Mouse (Mus musculus) layer of hippocampus, postnatal 14 days (tissue): ENCODE data around the gene 4930578C19Rik. TPM values are rescaled to one million over a fixed set of nuclear protein-coding genes. Genes with fewer than 3 reads are reported as not detected.
"Not testable (repeated sequence)": the region's sequence is repeated elsewhere in the genome, so short reads cannot be mapped to it uniquely, and the experiment has no call there.

Experiments used
- DNase-seq, 2 experiments: peaks; one replicate each; pipeline ENCODE4 v3.0.0; 2021 to 2022; ENCODE audit warnings: low spot score in 2 of 2, mixed read lengths in 1 of 2
- long read RNA-seq, 2 experiments: library from polyadenylated mRNA; stranded (forward); transcript quantifications; one replicate each; pipeline ENCODE4 v2.0.0; 2021
- total RNA-seq, 2 experiments: library from RNA; stranded (reverse); gene quantifications; 2 replicates each; pipeline ENCODE4 v1.2.3; 2021

Gene 4930578C19Rik
- total RNA-seq: 1 to 10 TPM; 1.9 to 2.2 TPM
- long read RNA-seq, experiment 1, partial matches to known transcripts: 1 of 1 reads
- long read RNA-seq, experiment 1, other reads (novel, unspliced or antisense): 0 of 1 reads
- long read RNA-seq, experiment 2: 0 reads

- DNase-seq: no peak
Observed at GRCm38 (mm10) chrX:18461198-18461601, at the start of gene 4930578C19Rik. Gene 4930578C19Rik, minus strand, starts transcription at chrX:18461397.

GRCm38 (mm10) chrX:18467690-18468089 is 6.5 kb upstream of the 4930578C19Rik start:
- no peak for DNase-seq

- DNase-seq: no peak
Observed at GRCm38 (mm10) chrX:18462879-18463278, 1.7 kb upstream of the 4930578C19Rik start.

- DNase-seq: peak; percentile 13 to 49
Observed at GRCm38 (mm10) chrX:18451559-18451958, 9.6 kb downstream of the 4930578C19Rik start.

GRCm38 (mm10) chrX:18442066-18442465 is 19.1 kb downstream of the 4930578C19Rik start:
- DNase-seq: peak; percentile 47 to 73

- DNase-seq: no peak
Observed at GRCm38 (mm10) chrX:18425451-18425850, 35.7 kb downstream of the 4930578C19Rik start.

- DNase-seq: no peak
Observed at GRCm38 (mm10) chrX:18423206-18423605, 38.0 kb downstream of the 4930578C19Rik start.

- no peak for DNase-seq
Observed at GRCm38 (mm10) chrX:18420161-18420784, 40.9 kb downstream of the 4930578C19Rik start.

GRCm38 (mm10) chrX:18418977-18419376 is 42.2 kb downstream of the 4930578C19Rik start:
- DNase-seq: no peak

GRCm38 (mm10) chrX:18414560-18414959 is 46.6 kb downstream of the 4930578C19Rik start:
- DNase-seq: no peak

- DNase-seq: no peak
Observed at GRCm38 (mm10) chrX:18411071-18411840, 49.9 kb downstream of the 4930578C19Rik start.

- DNase-seq: peak in 1 of 2 experiments; percentile 1
Observed at GRCm38 (mm10) chrX:18409598-18409997, 51.6 kb downstream of the 4930578C19Rik start.

GRCm38 (mm10) chrX:18402296-18402695 is 58.9 kb downstream of the 4930578C19Rik start:
- no peak for DNase-seq

- no peak for DNase-seq
Observed at GRCm38 (mm10) chrX:18396700-18397099, 64.5 kb downstream of the 4930578C19Rik start.

- DNase-seq: not testable (repeated sequence)
Observed at GRCm38 (mm10) chrX:18384181-18384580, 77.0 kb downstream of the 4930578C19Rik start.
